Mouse (Mus musculus): ENCODE measurements around the gene Cngb1.
"Not testable (repeated sequence)": the region's sequence is repeated elsewhere in the genome, so short reads cannot be mapped to it uniquely, and the experiment has no call there.

Gene Cngb1

GRCm38 (mm10) chr8:95243853-95244252 is 62.5 kb downstream of the Cngb1 start:
- DNase-seq = no peak

- peak; percentile 48 for DNase-seq
Measured at GRCm38 (mm10) chr8:95242826-95243571, 63.4 kb downstream of the Cngb1 start.

- no peak for DNase-seq
Measured at GRCm38 (mm10) chr8:95242099-95242825, 64.1 kb downstream of the Cngb1 start.

GRCm38 (mm10) chr8:95235683-95236082 is 70.7 kb downstream of the Cngb1 start:
- peak; percentile 87 for DNase-seq

- DNase-seq = not testable (repeated sequence)
Measured at GRCm38 (mm10) chr8:95230086-95230485, 76.3 kb downstream of the Cngb1 start.

- DNase-seq = no peak
Measured at GRCm38 (mm10) chr8:95227151-95227468, 79.3 kb downstream of the Cngb1 start.

GRCm38 (mm10) chr8:95226251-95227150 is 79.9 kb downstream of the Cngb1 start:
- no peak for DNase-seq

GRCm38 (mm10) chr8:95223969-95224368 is 82.4 kb downstream of the Cngb1 start:
- DNase-seq = no peak

- no peak for DNase-seq
Measured at GRCm38 (mm10) chr8:95221045-95221444, 85.3 kb downstream of the Cngb1 start.

- DNase-seq = no peak
Measured at GRCm38 (mm10) chr8:95220571-95220998, 85.8 kb downstream of the Cngb1 start.

- no peak for DNase-seq
Measured at GRCm38 (mm10) chr8:95219623-95220022, 86.8 kb downstream of the Cngb1 start.

GRCm38 (mm10) chr8:95215709-95216360 is 90.5 kb downstream of the Cngb1 start:
- no peak for DNase-seq

- DNase-seq = peak; percentile 74
Measured at GRCm38 (mm10) chr8:95209924-95210323, 96.5 kb downstream of the Cngb1 start.

GRCm38 (mm10) chr8:95205946-95206345 is 100.4 kb downstream of the Cngb1 start:
- DNase-seq = peak; percentile 26

GRCm38 (mm10) chr8:95204039-95204380 is 102.4 kb downstream of the Cngb1 start:
- peak; percentile 84 for DNase-seq

GRCm38 (mm10) chr8:95203326-95204038 is 102.9 kb downstream of the Cngb1 start:
- no peak for DNase-seq

- peak; percentile 69 for DNase-seq
Measured at GRCm38 (mm10) chr8:95202649-95203275, 103.6 kb downstream of the Cngb1 start, which contains the start of gene Kifc3. Gene Kifc3 (minus strand): TSS chr8:95202812.

GRCm38 (mm10) chr8:95202056-95202570 is 104.3 kb downstream of the Cngb1 start:
- DNase-seq = peak; percentile 28

GRCm38 (mm10) chr8:95201491-95201890 is 104.9 kb downstream of the Cngb1 start:
- no peak for DNase-seq

GRCm38 (mm10) chr8:95200001-95200405 is 106.4 kb downstream of the Cngb1 start:
- no peak for DNase-seq

GRCm38 (mm10) chr8:95195728-95196127 is 110.7 kb downstream of the Cngb1 start:
- DNase-seq = no peak
